ENCODE assay signal across 8 mouse cellular contexts in the genomic region with DNA sequence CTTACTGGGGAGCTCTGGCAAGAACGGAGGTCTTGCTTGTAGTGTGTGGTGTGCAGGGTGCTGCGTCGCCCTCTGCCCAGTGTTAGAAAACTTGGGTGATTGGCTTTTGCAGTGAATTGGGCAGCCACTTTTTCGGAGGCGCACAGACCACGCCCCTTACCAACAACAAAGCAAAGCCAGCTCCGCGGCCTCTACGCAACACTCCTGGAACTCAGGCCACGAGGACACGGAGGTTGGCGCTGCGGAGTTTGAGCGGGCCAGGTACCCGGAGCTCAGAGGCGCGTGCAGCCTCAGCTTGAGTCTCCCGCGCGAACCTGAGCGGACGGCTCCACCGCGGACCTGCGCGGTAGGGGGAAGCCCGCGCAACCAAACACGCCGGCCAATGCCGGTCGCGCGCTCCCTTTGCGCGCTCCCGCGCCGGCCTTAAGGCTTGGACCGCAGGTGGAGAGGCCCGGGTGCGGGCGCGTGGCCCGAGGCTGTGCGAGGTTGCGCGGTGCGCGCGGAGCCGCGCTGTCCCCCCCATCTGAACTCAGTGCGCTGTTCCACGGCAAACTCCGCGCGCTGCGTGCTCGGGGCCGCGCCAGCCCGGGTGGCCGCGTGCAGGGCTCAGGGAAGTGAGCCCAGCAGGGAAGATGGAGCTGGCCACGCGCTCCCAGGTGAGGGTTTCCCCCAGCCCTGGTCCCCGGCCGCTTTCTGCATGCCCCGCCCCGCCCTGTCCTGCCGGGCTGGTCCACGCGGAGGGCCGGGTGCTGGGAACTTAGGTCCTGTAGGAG. TPM values are rescaled to one million over a fixed set of nuclear protein-coding genes. Genes with fewer than 3 reads are reported as not detected.
DNase-seq lines count a peak whose midpoint lies in the region; ATAC-seq and TF ChIP-seq lines count a peak whose summit lies in the region.

No protein-coding gene starts in this region.

- no peak for TF ChIP-seq CTCF in midbrain, postnatal 0 days (IDR thresholded peaks at IDR 0.05)

- H3K27ac ChIP-seq in heart, embryonic 10.5 days = peak overlapping the region; percentile 98
- H3K27ac ChIP-seq in kidney, embryonic 14.5 days (ENCODE audit: low read depth, low read length) = peak overlapping the region; percentile 74
- H3K27ac ChIP-seq in midbrain, postnatal 0 days (ENCODE audit: low read depth, low read length) = no peak overlapping the region

- H3K4me2 ChIP-seq in kidney, embryonic 14.5 days (replicated peaks; ENCODE audit: low read depth, low read length) = peak overlapping the region; percentile 84
- peak overlapping the region; percentile 98 for H3K4me2 ChIP-seq in midbrain, postnatal 0 days (ENCODE audit: low read depth, low read length, poor library complexity, severe bottlenecking)

- under 1% methylated on average over 75 of the region's 75 CpGs for WGBS in heart, embryonic 10.5 days
- WGBS in kidney, embryonic 14.5 days = under 1% methylated on average over 68 of the region's 75 CpGs
- under 1% methylated on average over 72 of the region's 75 CpGs for WGBS in midbrain, postnatal 0 days

- peak overlapping the region; percentile 90 for H3K9ac ChIP-seq in kidney, embryonic 14.5 days (ENCODE audit: low read depth, low read length)
- peak overlapping the region; percentile 63 for H3K9ac ChIP-seq in midbrain, postnatal 0 days (replicated peaks; ENCODE audit: low read length, poor library complexity, severe bottlenecking)

- DNase-seq in 3T3-L1 (ENCODE audit: low read depth, low spot score) (peak; percentile 65), liver (peak; percentile 66)
- DNase-seq in adrenal gland, postnatal 14 days = peak; percentile 76
- peak; percentile 85 for DNase-seq in embryo, embryonic 9.5 days (ENCODE audit: extremely low spot score)
- peak; percentile 86 for DNase-seq in heart, embryonic 10.5 days (ENCODE audit: low spot score)
- DNase-seq in midbrain, postnatal 0 days (ENCODE audit: low spot score) = peak; percentile 67
- DNase-seq in spleen, postnatal 14 days (ENCODE audit: low spot score in 2 of 2) = peak; percentile 21 to 47

- H3K4me1 ChIP-seq in heart, embryonic 10.5 days = peaks cover 11% of the 10 kb centered on the region; the same call in 1 of the 2 replicates
- H3K4me1 ChIP-seq in kidney, embryonic 14.5 days (ENCODE audit: control insufficient read depth, insufficient read depth, low read length) = 0 out of 2 replicates have a peak, but pooled peaks cover 4% of the 10 kb centered on the region
- H3K4me1 ChIP-seq in midbrain, postnatal 0 days (ENCODE audit: insufficient read depth, low read length) = peaks cover 3% of the 10 kb centered on the region; the same call in 1 of the 2 replicates

- no peaks in the 10 kb centered on the region for H3K9me3 ChIP-seq in heart, embryonic 10.5 days
- no peaks in the 10 kb centered on the region for H3K9me3 ChIP-seq in kidney, embryonic 14.5 days (ENCODE audit: control insufficient read depth, low read length)
- no peaks in the 10 kb centered on the region for H3K9me3 ChIP-seq in midbrain, postnatal 0 days (ENCODE audit: low read length)

- peak; percentile 95 for ATAC-seq in kidney, embryonic 14.5 days (ENCODE audit: low FRiP score, low TSS enrichment)
- peak; percentile 94 for ATAC-seq in midbrain, postnatal 0 days (ENCODE audit: low FRiP score)

- H3K4me3 ChIP-seq in heart, embryonic 10.5 days = peak overlapping the region; percentile 95
- H3K4me3 ChIP-seq in kidney, embryonic 14.5 days (ENCODE audit: low read length) = peak overlapping the region; percentile 82
- H3K4me3 ChIP-seq in midbrain, postnatal 0 days (ENCODE audit: low read depth, low read length) = peak overlapping the region; percentile 77

- H3K36me3 ChIP-seq in heart, embryonic 10.5 days = no peaks in the 10 kb centered on the region
- no peaks in the 10 kb centered on the region for H3K36me3 ChIP-seq in kidney, embryonic 14.5 days (ENCODE audit: control insufficient read depth, insufficient read depth, low read length)
- no peaks in the 10 kb centered on the region for H3K36me3 ChIP-seq in midbrain, postnatal 0 days (ENCODE audit: insufficient read depth, low read length)

- H3K27me3 ChIP-seq in heart, embryonic 10.5 days (ENCODE audit: insufficient read depth, poor library complexity, severe bottlenecking) = 0 out of 2 replicates have a peak, but pooled peaks cover 6% of the 10 kb centered on the region
- no peaks in the 10 kb centered on the region for H3K27me3 ChIP-seq in kidney, embryonic 14.5 days (ENCODE audit: control insufficient read depth, insufficient read depth, low read length)
- H3K27me3 ChIP-seq in midbrain, postnatal 0 days (ENCODE audit: insufficient read depth, low read length) = no peaks in the 10 kb centered on the region

RNA-seq across cellular contexts. Expression of a gene that starts 39.4 kb away (rescaled TPM):
- 6.7 and 6.9 TPM in 2 replicates for total RNA-seq in adrenal gland, postnatal 14 days (2021)
- polyA plus RNA-seq in heart, embryonic 10.5 days (2016; fragmentation: Nextera tagmentation; extraction: Ambion mirVana) = 18.5 and 30.7 TPM in 2 replicates
- 35.7 and 69.9 TPM in 2 replicates for polyA plus RNA-seq in kidney, embryonic 14.5 days (2014; fragmentation: Nextera tagmentation; extraction: Ambion mirVana)
- 1.3 and 2.5 TPM in 2 replicates for total RNA-seq in midbrain, postnatal 0 days (2014; rRNA removed)
- polyA plus RNA-seq in midbrain, postnatal 0 days (2015; fragmentation: Nextera tagmentation; extraction: Ambion mirVana) = 1.8 and 2.2 TPM in 2 replicates

Comparison
In these comparisons a context has a peak if more than half of its experiments do, and no peak if none do; other contexts are left out.
1. DNase-seq: peak in every context shown above with its lines; median percentile 86 in heart, embryonic 10.5 days; 85 in embryo, embryonic 9.5 days; 76 in adrenal gland, postnatal 14 days; 67 in midbrain, postnatal 0 days; 66 in liver; 65 in 3T3-L1; 34 in spleen, postnatal 14 days.